In genomic region chr4:149218476-149218875, GRCm38 (mm10) we compare ENCODE assay signal across 31 mouse cellular contexts.
"Had no signal": no experiment of that assay in that cellular context is flagged by ENCODE, and none has a peak within 500 bp of the region (broad histone marks: within the 10 kb centered on the region; RNA-seq: fewer than 3 reads in every experiment).

No protein-coding gene starts in this region.

- H3K4me3 ChIP-seq: limb, embryonic 10.5 days; limb, embryonic 12.5 days; limb, embryonic 13.5 days; limb, embryonic 15.5 days; liver, embryonic 12.5 days; liver, embryonic 13.5 days; liver, embryonic 15.5 days; lung, embryonic 15.5 days; megakaryocyte, embryonic 14.5 days; midbrain, embryonic 10.5 days; midbrain, embryonic 12.5 days; midbrain, embryonic 13.5 days; midbrain, embryonic 15.5 days; myocyte had no signal

- ATAC-seq: liver, embryonic 12.5 days; liver, postnatal 0 days; lung, postnatal 0 days; midbrain, embryonic 13.5 days; midbrain, embryonic 15.5 days; midbrain, embryonic 16.5 days had no signal

- DNase-seq: left cerebral cortex, postnatal 4 days; liver; liver, embryonic 13.5 days; liver, postnatal 0 days; lung, adult 18-20 months; lung, adult 2 months; lung, embryonic 14.5 days; lung, postnatal 10 days; lung, postnatal 14 days; lung, postnatal 36 days; lung, postnatal 4 days; midbrain, embryonic 14.5 days had no signal

- H3K4me2 ChIP-seq: limb, embryonic 12.5 days; limb, embryonic 13.5 days; limb, embryonic 15.5 days; liver, embryonic 11.5 days; liver, embryonic 12.5 days; liver, embryonic 13.5 days; liver, embryonic 15.5 days; lung, embryonic 14.5 days; lung, embryonic 15.5 days; midbrain, embryonic 11.5 days; midbrain, embryonic 12.5 days; midbrain, embryonic 13.5 days; midbrain, embryonic 15.5 days had no signal

- H3K9me3 ChIP-seq: limb, embryonic 10.5 days; limb, embryonic 12.5 days; limb, embryonic 13.5 days; limb, embryonic 15.5 days; liver, embryonic 12.5 days; liver, embryonic 13.5 days; liver, embryonic 15.5 days; lung, embryonic 15.5 days; midbrain, embryonic 12.5 days; midbrain, embryonic 13.5 days; midbrain, embryonic 15.5 days had no signal

- H3K27me3 ChIP-seq: limb, embryonic 12.5 days; limb, embryonic 13.5 days; limb, embryonic 15.5 days; liver, embryonic 12.5 days; liver, embryonic 13.5 days; liver, embryonic 15.5 days; lung, embryonic 15.5 days; midbrain, embryonic 12.5 days; midbrain, embryonic 13.5 days; midbrain, embryonic 15.5 days had no signal

- H3K9ac ChIP-seq: limb, embryonic 12.5 days; limb, embryonic 13.5 days; limb, embryonic 15.5 days; liver, embryonic 12.5 days; liver, embryonic 13.5 days; liver, embryonic 14.5 days; liver, embryonic 15.5 days; liver, postnatal 0 days; lung, embryonic 14.5 days; lung, embryonic 15.5 days; midbrain, embryonic 12.5 days; midbrain, embryonic 13.5 days; midbrain, embryonic 15.5 days had no signal

- H3K4me1 ChIP-seq: limb, embryonic 12.5 days; limb, embryonic 15.5 days; liver, embryonic 12.5 days; liver, embryonic 13.5 days; liver, embryonic 15.5 days had no signal

- H3K27ac ChIP-seq: limb, embryonic 10.5 days; limb, embryonic 12.5 days; limb, embryonic 13.5 days; limb, embryonic 15.5 days; liver, embryonic 12.5 days; liver, embryonic 13.5 days; liver, embryonic 14.5 days; liver, embryonic 15.5 days; lung, embryonic 15.5 days; macrophage; midbrain, embryonic 10.5 days; midbrain, embryonic 12.5 days; midbrain, embryonic 13.5 days; midbrain, embryonic 15.5 days had no signal
